Mouse (Mus musculus): Measurements from ENCODE around the gene Msi2.

Gene Msi2

GRCm38 (mm10) chr11:88713479-88713878, 4.8 kb downstream of the Msi2 start:
- DNase-seq (ENCODE audit: low read depth), result no peak

DNA sequence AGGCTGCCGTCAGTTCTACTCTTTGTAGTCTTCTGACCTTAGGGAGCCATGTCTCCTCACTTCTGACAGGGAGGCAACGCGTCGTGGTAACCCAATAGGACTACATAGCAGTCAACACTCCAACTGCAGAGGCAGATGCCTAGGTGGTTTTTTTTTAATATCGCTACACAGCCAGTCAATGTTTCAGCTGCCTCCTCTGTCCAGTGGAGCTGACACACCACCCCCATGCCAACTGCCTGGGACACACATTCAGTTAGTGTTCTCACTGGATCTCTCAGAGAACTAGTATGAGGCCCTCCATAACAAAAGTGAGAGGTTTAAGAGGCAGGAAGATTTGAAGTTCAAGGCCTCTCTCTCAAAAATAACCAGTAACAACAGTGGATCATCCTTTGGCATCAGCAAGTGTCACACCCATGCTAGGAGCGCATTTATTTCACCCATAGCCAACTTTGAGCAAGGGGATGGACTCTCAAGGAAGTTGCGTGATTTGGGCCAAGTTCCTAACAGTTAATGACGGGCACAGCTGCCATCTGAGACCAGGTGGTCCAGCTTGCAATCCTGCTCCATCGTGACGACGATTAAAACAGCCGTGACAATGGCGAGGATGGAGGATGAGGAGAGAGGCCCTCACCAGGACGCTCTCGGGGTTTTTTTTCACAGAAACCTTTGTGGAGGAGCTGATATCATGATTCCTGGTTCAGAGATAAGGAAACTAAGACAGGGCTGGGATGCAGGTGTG, 8.3 kb downstream of the Msi2 start:
- DNase-seq (ENCODE audit: low read depth), result no peak

- DNase-seq (ENCODE audit: low read depth), result no peak
Observed at GRCm38 (mm10) chr11:88707228-88707775, 11.0 kb downstream of the Msi2 start.

- DNase-seq (ENCODE audit: low read depth), result no peak
Observed at GRCm38 (mm10) chr11:88704688-88705087, 13.6 kb downstream of the Msi2 start.

GRCm38 (mm10) chr11:88703220-88703619, 15.1 kb downstream of the Msi2 start:
- DNase-seq (ENCODE audit: low read depth), result no peak

GRCm38 (mm10) chr11:88701976-88702659, 16.2 kb downstream of the Msi2 start:
- no peak for DNase-seq (ENCODE audit: low read depth)

DNA sequence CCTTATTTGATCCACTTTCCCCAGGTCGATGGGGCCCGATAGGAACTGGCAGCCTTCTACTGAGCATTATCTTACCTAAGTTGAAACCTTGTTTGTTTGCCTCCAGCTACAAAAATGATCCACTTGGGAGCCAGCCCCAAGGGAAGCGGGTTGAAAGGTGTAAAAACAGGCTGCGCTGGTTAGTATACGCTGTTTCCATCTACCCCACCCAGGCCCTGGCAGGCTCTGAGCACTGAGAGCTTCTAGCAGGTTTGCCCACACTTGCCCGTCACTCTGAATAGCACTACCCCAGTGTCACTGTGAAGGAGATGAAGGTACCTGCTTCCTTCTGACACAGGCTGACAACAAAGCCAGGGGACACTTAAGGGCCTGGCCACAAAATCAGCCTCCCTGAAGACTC, 17.3 kb downstream of the Msi2 start:
- no peak for DNase-seq (ENCODE audit: low read depth)

DNA sequence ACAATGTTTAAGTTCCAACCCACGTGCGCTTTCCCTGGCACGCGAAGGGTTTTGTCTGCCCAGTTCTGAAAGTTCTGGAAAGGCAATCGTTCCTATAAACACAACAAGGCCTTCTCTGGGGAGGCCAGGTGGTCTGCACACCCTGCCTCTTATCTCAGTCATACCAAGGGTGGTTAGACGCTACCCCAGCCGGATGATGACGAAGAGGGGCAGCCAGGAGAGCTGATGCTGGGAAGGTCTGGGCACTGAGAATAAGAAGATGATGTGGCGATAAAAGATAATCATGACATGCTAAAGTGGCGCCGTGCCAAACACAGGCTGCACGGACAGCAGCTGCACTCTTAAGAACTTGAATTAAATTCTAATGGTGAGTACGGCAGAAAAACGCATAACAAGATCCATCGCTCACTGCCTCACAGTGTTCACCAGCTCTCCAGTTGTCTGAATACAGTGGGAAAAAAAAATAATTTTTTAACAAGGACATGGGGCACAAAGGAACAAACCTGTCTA, 18.1 kb downstream of the Msi2 start:
- DNase-seq (ENCODE audit: low read depth), result no peak

DNA sequence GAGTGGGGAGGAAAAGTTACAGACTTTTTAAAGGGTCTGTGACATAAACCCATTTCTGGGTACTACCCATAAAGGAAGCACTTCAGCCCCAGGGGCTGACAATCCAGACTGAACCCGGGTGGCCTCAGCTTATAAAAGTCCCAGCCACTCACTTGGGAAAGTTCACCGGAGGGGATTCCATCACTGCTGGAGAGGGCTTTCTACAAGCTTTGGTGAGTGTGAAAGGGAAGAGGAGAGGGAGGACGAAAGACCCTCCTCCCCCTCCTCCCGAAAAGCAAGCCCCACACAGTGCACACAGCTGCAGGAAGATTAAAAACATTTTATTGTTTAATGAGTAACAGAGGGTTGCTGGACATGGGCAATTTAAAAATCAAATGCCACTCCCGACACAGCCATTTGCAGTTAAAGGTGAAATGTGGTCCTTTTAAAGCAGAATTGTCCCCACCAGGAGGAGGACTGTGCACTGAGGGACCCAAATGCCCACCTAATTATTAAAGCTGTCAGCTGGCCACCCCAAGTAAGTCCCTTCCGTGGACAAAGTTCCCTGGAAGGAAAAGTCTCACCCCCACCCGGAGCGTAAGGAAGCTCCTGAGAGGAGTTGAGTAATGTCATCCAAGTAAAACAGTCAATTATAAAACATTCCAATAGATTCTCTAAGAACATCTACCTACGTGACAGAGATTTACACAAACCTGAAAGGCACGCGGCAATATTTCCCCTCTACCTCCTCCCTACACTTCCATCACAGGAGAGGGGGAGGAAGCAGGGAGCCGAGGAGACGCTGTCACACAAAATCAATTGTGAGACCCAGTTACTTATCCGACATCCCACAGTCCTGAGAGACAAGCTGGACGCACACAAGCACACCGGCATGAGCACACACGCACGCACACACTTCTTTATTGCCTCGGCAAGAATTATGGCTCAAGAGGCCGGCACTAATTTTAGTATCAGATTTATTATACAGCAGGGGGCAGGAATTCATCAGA, 24.1 kb downstream of the Msi2 start:
- no peak for DNase-seq (ENCODE audit: low read depth)

- peak; percentile 27 for DNase-seq (ENCODE audit: low read depth)
Observed at GRCm38 (mm10) chr11:88693002-88693769, 25.1 kb downstream of the Msi2 start.

- DNase-seq (ENCODE audit: low read depth), result peak; percentile 44
Observed at GRCm38 (mm10) chr11:88692374-88692773, 25.9 kb downstream of the Msi2 start.

DNA sequence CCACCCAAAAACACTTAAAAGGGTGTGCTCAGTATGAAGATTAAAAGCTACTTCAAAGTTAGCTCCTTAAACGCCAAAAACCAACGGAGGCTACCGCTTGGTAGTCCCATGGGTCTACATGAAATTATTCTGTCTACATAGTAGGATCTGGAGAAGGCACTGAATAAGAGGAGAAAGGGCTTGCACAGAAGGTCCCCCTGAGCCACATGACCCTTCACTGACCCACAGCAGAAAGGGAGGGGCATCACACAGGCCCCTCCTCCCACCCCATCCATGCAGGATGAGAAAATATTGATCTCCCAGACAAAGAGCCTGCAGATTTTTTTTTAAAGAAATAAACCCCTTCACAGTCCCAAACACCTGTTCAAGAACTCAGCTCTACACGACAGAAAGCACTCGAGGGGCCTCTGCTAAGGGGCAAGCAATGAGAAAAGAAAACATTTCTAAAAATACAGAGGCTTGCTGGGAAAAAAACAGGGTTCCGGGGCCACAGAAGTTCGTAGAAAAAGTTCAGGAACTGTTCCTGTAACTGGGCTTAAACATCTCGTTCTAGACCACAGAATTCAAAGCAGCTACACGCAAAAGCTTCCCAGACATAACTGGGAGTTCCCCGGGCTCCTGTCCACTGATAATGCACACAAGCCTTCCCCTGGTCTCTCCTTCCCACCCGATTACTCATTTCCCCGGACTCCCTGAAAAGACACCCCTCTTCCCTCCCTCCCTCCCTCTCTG, 27.6 kb downstream of the Msi2 start:
- DNase-seq (ENCODE audit: low read depth), result no peak

- DNase-seq (ENCODE audit: low read depth), result no peak
Observed at GRCm38 (mm10) chr11:88689831-88690459, 28.4 kb downstream of the Msi2 start.

- no peak for DNase-seq (ENCODE audit: low read depth)
Observed at GRCm38 (mm10) chr11:88688644-88689043, 29.7 kb downstream of the Msi2 start.

DNA sequence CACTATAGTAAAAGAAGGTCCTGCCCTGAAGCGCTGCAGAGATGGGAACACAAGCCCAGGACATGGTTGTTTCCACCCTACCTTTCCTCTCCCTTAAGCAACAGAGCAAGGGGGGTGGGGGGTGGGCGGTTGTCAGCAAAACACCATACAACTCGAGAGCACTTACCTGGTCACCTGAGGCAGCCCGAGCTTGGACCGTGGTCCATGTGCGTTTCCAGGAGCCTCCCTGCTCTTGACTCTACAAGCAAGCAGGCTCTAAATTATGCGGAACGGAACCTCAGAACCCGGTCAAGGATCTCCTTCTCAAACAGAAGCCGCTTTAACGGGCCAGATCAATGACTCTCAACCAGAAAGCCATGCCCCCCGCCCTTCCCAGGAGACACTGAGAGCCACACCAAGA, 30.6 kb downstream of the Msi2 start:
- no peak for DNase-seq (ENCODE audit: low read depth)

DNA sequence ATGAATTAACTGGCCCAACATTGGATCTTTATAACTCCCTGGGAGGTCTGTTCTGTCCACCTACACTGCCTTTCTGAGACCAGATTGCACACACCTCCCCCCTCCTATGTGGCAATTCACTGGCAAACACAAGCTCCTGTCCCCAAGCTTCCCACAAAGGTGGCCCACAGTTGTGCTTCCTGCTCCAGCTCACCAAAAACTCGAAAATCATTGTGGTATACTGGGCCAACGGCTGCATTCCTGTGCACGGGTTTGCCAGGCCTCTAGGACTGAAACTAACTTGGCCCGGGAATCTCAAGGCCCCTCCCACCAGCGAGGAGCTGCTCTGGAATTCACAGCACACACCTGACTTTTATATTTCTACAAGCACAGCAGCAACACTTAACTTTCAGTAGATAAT, 31.3 kb downstream of the Msi2 start:
- no peak for DNase-seq (ENCODE audit: low read depth)

DNA sequence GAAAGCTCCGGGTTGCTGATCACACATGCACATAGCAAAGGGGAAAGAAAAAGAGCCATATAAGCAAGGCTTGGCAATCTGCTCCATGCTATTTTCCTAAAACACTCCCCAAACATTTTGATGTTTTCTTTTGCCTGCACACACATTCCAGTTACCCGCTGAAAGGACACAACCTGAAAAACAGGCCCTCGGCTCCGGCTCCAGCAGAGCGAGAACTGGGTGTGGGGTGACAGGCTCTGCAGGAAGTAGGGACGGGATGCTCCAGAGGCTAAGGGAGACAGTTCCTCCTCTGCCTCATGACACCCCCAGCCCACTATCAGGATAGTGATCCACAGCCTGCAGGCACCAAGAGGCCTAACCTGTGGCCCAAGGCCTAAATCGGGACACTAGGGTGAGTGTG, 32.3 kb downstream of the Msi2 start:
- DNase-seq (ENCODE audit: low read depth), result no peak

GRCm38 (mm10) chr11:88683026-88683770, 35.1 kb downstream of the Msi2 start:
- no peak for DNase-seq (ENCODE audit: low read depth)

DNA sequence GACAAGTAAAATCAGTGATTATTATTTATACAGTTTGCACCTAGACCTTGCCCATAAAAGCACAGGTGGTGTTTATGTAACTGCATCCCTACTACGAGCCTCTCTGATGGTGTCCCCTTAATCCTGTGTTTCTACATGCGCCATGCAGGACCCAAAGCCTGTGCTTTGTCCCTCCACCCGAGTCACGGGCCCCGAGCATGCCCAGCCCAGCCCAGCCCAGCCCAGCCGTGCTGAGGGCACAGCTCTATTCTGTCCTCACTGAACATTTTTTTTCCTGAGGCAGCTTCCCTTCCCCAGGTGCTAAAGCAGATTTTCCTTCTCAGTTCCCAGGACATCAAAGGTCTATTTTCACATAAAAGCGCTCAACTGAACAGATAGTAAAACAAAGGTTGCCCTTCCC, 41.0 kb downstream of the Msi2 start:
- no peak for DNase-seq (ENCODE audit: low read depth)
